Mouse (Mus musculus): ENCODE measurements around the gene Cbx3.
"Not testable (repeated sequence)": the region's sequence is repeated elsewhere in the genome, so short reads cannot be mapped to it uniquely, and the experiment has no call there.

Gene Cbx3

DNA sequence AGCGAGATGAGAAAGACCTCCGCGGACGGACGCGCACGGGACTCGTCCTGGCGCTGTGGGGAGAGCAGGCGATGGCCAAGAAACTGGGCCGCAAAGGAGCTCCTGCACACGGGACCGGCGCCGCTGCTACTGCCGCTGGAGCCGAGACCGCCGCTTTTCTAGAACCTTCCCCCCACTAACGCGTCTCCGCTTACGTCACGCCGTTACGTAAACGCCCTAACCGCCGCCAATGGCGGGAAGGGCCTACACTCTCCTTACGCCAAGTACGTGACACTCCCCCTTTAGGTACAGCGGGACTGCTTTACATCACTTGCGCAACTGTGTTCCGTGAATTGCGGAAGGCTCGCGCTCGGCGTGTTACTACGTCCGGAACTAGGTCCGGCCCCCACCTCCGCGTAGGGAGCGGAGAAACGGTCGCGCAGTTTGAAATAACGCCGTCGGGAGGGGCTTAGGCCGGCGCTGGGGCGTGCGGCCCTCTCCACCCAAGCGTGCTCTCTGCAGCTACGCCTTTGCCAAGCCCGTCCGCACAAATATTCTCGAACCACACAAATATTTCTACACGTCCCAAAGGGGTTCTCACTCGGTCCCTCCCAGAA lies 347 bp upstream of the Cbx3 start, which contains the start of gene Hnrnpa2b1:
Gene Hnrnpa2b1 (minus strand): TSS at position 180 of the 596 bp plus-strand sequence.
- peak; percentile 73 for ATAC-seq (ENCODE audit: low TSS enrichment)

- no peak for ATAC-seq (ENCODE audit: low TSS enrichment)
Observed at GRCm38 (mm10) chr6:51471179-51471505, 982 bp downstream of the Cbx3 start.

- no peak for ATAC-seq (ENCODE audit: low TSS enrichment)
Observed at GRCm38 (mm10) chr6:51471782-51472181, 1.6 kb downstream of the Cbx3 start.

GRCm38 (mm10) chr6:51472213-51472612 lies 2.1 kb downstream of the Cbx3 start:
- no peak for ATAC-seq (ENCODE audit: low TSS enrichment)

GRCm38 (mm10) chr6:51479136-51479731 lies 9.1 kb downstream of the Cbx3 start:
- ATAC-seq (ENCODE audit: low TSS enrichment), result no peak

- ATAC-seq (ENCODE audit: low TSS enrichment), result no peak
Observed at GRCm38 (mm10) chr6:51481548-51481947, 11.4 kb downstream of the Cbx3 start.

DNA sequence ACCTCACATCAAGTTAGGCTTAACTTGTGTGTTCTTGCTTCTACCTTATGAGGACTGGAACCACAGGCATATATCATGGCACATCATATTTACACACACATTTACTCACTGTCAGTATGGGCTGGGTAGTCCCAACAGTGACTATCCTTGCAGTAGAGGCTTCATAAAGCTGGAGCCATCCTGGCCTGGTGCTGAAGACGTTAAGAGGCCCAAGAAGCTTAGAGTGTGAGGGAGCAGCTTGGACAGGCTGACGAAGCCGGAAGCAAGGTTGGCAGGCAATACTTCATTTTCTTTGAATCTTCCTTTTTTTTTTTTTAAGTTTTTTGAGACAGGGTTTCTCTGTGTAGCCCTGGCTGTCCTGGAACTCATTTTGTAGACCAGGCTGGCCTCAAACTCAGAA lies 13.7 kb downstream of the Cbx3 start:
- no peak for ATAC-seq (ENCODE audit: low TSS enrichment)

- not testable (repeated sequence) for ATAC-seq (ENCODE audit: low TSS enrichment)
Observed at GRCm38 (mm10) chr6:51484556-51484955, 14.4 kb downstream of the Cbx3 start.

DNA sequence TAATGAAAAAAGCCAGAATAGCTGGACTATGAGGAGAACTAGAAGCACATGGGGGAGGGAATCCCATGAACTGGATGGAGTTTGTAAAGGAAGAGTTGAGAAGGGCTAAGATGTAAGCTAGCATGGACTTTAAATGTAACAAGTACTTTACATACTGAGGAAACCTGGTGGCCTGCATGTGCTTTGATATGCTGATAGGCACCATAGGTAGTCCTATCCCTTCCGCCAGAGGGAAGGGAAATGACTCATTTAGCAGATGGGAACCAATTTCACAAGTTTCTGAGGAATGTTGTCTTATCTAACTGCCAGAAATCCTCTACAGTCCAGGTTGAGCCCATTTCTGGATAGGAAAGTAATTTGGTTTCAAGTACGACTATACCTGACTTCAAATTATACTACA lies 15.5 kb downstream of the Cbx3 start:
- peak; percentile 78 for ATAC-seq (ENCODE audit: low TSS enrichment)

DNA sequence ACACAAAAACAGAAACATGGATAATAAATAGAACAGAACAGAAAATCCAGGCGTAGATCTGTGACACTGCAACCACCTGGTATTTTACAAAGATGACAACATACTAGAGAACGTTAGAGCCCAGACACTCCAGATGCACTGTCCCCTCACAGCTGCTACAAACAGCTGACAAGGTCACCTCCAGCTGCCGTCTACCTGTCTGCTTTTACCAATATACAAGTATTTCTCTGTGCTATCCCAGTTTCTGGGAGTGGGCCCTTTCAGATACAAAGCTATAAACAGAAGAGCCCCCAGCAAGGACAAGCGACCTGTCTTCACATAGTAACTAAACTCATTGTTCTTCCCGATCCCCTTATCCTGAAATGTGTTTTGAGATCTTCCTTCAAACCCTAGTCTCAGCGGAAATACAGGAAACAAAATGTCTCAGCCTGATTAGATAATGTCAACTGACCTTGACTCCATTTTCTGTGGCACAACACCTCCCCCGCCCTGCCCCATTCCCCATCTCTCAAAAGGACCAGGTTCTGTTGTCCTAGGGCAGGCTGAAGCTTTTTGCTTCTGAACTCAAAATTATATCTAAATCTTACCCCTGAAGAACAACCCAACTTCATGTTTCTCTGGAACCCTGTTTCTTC lies 16.0 kb downstream of the Cbx3 start:
- 0 out of 2 replicates have a peak, but pooled peaks have one; percentile 16 for ATAC-seq (ENCODE audit: low TSS enrichment)

DNA sequence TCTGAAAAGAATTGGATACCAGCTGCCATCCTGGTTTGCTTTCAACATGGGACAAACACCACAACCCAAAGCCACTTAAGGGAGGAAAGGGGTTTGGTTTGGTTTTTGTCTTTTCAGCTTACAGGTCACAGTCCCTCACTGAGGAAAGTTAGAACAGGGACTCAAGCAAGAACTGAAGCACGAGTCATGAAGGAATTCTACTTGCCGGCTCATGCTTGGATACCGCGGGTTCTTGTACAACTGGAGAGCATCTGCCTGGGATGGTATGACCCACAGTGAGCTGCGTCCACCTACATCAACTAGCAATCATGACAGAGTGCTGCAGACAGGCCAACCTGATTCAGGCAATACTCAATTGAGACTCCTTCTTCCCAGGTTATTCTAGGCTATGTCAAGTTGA lies 16.6 kb downstream of the Cbx3 start:
- no peak for ATAC-seq (ENCODE audit: low TSS enrichment)

- ATAC-seq (ENCODE audit: low TSS enrichment), result no peak
Observed at GRCm38 (mm10) chr6:51489787-51490186, 19.6 kb downstream of the Cbx3 start.

GRCm38 (mm10) chr6:51497321-51498111 lies 27.4 kb downstream of the Cbx3 start:
- ATAC-seq (ENCODE audit: low TSS enrichment), result no peak

- no peak for ATAC-seq (ENCODE audit: low TSS enrichment)
Observed at GRCm38 (mm10) chr6:51505671-51506070, 35.5 kb downstream of the Cbx3 start.

GRCm38 (mm10) chr6:51507556-51507955 lies 37.4 kb downstream of the Cbx3 start:
- ATAC-seq (ENCODE audit: low TSS enrichment), result no peak

DNA sequence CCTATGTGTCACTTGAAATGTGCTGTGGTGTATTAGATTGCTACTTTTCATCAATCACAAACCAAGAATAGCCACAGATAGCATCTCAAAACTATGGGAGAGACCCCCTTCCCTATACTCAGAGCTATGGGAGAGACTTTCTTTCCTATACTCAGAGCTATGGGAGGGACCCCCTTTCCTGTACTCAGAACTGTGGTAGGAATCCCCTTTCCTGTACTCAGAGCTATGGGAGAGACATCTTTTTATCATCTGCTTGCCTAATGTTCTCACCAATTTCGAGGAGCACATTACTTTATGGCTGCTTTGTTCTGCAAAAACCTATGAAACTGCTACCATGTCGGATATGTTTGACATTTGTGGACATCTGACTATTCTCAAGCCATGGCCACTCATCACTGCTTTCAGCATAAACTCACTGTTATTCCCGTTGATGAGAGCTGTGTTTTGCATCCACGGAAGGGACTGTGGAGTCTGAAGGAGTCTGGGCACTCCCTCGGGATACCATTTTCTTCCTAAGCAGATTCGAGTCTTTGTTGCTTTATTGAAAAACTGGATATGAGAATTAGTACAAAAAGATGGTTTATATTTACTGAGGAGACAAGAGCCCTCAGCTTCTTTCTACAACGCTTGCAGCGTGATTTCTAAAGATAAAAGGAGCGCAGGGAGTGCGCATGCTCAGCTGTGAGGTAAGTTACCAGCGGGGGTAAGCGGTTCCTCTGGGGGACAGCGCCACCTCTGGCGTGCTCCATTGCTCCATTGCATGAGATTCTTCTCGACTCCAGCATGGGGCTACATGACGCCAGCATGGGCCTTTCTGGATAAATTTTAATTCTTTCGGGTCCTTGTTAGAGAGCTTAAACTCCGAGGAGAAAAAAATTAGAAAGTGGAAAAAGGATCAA lies 38.8 kb downstream of the Cbx3 start:
- peak; percentile 99 for ATAC-seq (ENCODE audit: low TSS enrichment)

DNA sequence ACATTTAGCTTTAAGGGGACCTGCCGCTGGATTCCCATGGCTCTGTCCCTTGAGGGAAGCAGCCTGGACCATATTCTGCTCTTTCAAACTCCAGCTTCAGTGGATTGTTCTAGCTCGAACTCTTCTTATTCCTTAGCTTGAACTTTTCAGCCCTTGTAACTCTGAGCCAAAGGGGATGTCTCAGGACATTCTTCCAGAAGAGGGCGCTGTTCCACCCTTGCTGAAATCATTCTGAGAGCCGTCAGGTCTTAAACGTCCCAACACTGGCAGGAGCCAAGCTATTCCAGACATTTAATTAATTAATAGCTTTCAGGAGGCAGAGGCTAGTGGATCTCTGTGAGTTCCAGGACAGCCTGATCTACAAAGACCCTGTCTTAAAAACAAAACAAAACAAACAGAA lies 39.9 kb downstream of the Cbx3 start:
- no peak for ATAC-seq (ENCODE audit: low TSS enrichment)

- ATAC-seq (ENCODE audit: low TSS enrichment), result no peak
Observed at GRCm38 (mm10) chr6:51510946-51511345, 40.8 kb downstream of the Cbx3 start.

DNA sequence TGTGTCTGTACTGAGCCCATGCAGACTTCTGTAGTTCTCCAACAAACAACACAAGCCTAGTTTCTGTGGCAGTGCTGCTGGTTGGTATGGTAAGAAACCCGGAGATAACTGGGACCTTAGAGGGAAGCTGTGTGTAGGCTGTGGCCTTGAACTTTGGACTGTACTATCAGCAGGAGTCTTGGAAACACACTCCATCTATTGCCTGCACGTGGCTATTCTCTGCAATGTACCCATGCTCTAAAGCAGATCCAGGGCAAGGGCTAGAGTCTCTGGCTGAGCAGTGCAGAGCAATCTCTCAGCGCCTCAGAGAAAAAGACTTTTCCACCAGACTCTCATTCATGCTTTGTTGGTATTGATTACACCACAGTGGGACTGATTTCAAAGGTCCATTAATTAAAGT lies 43.6 kb downstream of the Cbx3 start:
- no peak for ATAC-seq (ENCODE audit: low TSS enrichment)

- no peak for ATAC-seq (ENCODE audit: low TSS enrichment)
Observed at GRCm38 (mm10) chr6:51514860-51515259, 44.7 kb downstream of the Cbx3 start.

GRCm38 (mm10) chr6:51523310-51523709 lies 53.1 kb downstream of the Cbx3 start:
- no peak for ATAC-seq (ENCODE audit: low TSS enrichment)
